Mouse (Mus musculus) lung, adult 18-20 months (tissue): ENCODE data around the gene Mapkapk2.
A peak's percentile ranks its signal among the peaks of the same experiment; 100 is the strongest.

Experiments used
- DNase-seq, 2 experiments: peaks; one replicate each; pipeline ENCODE4 v3.0.0; 2022; ENCODE audit warnings: mixed read lengths in 2 of 2

Mapkapk2 gene

GRCm38 (mm10) chr1:131110525-131111106 is 13.0 kb upstream of the Mapkapk2 start:
- peak; percentile 51 to 60 for DNase-seq

GRCm38 (mm10) chr1:131107575-131108308 is 10.1 kb upstream of the Mapkapk2 start:
- peak; percentile 89 to 91 for DNase-seq

GRCm38 (mm10) chr1:131103776-131104424 is 6.3 kb upstream of the Mapkapk2 start:
- DNase-seq: no peak

GRCm38 (mm10) chr1:131100808-131101207 is 3.2 kb upstream of the Mapkapk2 start:
- DNase-seq: no peak

- DNase-seq: peak; percentile 78 to 84
These were observed 575 bp downstream of the Mapkapk2 start for GRCm38 (mm10) chr1:131096803-131097699.

GRCm38 (mm10) chr1:131096132-131096695 is 1.4 kb downstream of the Mapkapk2 start:
- no peak for DNase-seq

GRCm38 (mm10) chr1:131095574-131095973 is 2.1 kb downstream of the Mapkapk2 start:
- peak; percentile 65 to 79 for DNase-seq

GRCm38 (mm10) chr1:131093889-131094288 is 3.7 kb downstream of the Mapkapk2 start:
- peak in 1 of 2 experiments; percentile 51 for DNase-seq

- no peak for DNase-seq
These were observed 4.8 kb downstream of the Mapkapk2 start for GRCm38 (mm10) chr1:131092846-131093245.

- DNase-seq: no peak
These were observed 5.5 kb downstream of the Mapkapk2 start for GRCm38 (mm10) chr1:131092173-131092572.

- DNase-seq: no peak
These were observed 6.1 kb downstream of the Mapkapk2 start for GRCm38 (mm10) chr1:131091481-131091880.

- DNase-seq: no peak
These were observed 6.7 kb downstream of the Mapkapk2 start for GRCm38 (mm10) chr1:131090877-131091276.

GRCm38 (mm10) chr1:131090261-131090660 is 7.4 kb downstream of the Mapkapk2 start:
- no peak for DNase-seq

- peak; percentile 63 to 73 for DNase-seq
These were observed 8.0 kb downstream of the Mapkapk2 start for GRCm38 (mm10) chr1:131089525-131090127.

- DNase-seq: peak; percentile 65 to 68
These were observed 9.1 kb downstream of the Mapkapk2 start for GRCm38 (mm10) chr1:131088547-131088946.

- DNase-seq: peak; percentile 80 to 82
These were observed 10.7 kb downstream of the Mapkapk2 start for GRCm38 (mm10) chr1:131086907-131087306.

- DNase-seq: no peak
These were observed 11.5 kb downstream of the Mapkapk2 start for GRCm38 (mm10) chr1:131085957-131086739.

GRCm38 (mm10) chr1:131085272-131085671 is 12.4 kb downstream of the Mapkapk2 start:
- DNase-seq: no peak

- peak; percentile 81 to 84 for DNase-seq
These were observed 13.3 kb downstream of the Mapkapk2 start for GRCm38 (mm10) chr1:131084289-131084688.

- DNase-seq: peak in 1 of 2 experiments; percentile 63
These were observed 14.0 kb downstream of the Mapkapk2 start for GRCm38 (mm10) chr1:131083609-131084008.

- DNase-seq: no peak
These were observed 14.5 kb downstream of the Mapkapk2 start for GRCm38 (mm10) chr1:131083122-131083521.
